Mouse (Mus musculus): ENCODE measurements at regions not wholly inside any gene's neighbourhood (a gene's known extent, or its start where the extent isn't known, plus 50 kb on each side); places are given as distances from the start of the nearest gene placed in this dataset.

GRCm38 (mm10) chr11:18581078-18581800 lies 437.5 kb downstream of the Meis1 start:
- TF ChIP-seq CTCF (IDR thresholded peaks at IDR 0.05; ENCODE audit: low read depth) (no peak), EP300 (IDR thresholded peaks at IDR 0.05; ENCODE audit: low read depth) (no peak)

Measured in liver, embryonic 14.5 days (tissue).